Mouse (Mus musculus) MEL-GATA-1-ER (cell line): Measurements from ENCODE around the gene Pax3.

Source experiments
- DNase-seq: peaks from one replicate; pipeline ENCODE4 v3.0.0-alpha.2; 2012; ENCODE audit warnings: low read depth; ENCODE audit errors: extremely low read depth

Pax3 gene

DNA sequence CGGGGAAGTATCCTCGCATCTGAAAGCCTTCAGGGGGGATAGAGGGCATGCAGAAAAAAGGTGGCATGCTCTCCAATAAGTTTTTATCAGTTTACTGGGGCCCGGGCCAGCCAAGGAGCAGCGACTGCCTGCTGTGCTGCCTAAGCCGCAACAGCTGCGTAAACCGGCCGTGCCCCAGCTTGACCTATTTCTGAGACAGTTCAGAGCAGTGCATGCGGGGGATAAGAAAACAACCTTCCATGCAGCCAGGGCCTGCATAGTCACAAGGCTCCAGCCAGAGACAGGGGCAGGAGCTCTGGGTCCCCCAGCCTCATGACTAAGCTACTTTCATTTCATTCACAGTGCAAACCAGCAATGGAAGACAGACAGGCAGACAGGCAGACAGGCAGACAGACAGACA is 15.1 kb downstream of the Pax3 start:
- DNase-seq: no peak

DNA sequence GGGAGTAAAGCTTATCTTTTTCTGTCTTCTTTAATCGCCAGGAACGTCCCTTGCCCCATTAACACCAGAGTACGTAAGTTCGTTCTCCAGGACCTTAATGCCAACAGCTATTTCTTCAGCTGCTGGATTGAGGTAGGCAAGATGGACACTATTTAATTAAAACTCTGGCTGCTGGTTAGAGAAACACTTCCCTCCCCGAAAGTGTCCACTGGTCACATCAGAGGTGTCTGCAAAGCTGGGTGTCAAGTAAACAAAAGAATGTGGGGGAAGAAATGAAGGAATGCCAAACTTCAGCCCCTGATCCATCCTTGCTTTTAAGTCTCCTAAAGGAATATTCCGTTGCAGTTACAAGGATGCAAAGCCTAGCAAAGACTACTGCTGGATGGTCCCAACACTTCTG is 24.6 kb downstream of the Pax3 start:
- no peak for DNase-seq

DNA sequence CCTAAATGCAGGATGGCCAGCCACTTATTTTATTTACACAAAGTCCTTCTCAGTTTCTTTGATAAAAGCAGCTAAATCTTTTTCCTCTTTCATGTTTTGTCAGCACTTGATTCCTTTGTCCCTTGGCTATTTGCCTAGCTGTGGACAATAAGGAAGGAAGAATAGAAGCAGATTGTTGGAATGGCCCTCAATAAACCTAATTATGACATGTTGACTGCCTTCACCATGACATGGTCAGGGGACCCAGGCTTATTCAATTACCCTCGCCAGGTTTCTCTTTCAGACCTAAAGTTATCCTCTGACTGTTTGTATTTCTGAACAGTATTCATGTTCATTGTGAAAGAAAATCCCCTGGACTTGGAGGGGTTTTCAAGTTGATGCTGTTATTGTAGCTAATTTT is 25.3 kb downstream of the Pax3 start:
- DNase-seq: no peak

DNA sequence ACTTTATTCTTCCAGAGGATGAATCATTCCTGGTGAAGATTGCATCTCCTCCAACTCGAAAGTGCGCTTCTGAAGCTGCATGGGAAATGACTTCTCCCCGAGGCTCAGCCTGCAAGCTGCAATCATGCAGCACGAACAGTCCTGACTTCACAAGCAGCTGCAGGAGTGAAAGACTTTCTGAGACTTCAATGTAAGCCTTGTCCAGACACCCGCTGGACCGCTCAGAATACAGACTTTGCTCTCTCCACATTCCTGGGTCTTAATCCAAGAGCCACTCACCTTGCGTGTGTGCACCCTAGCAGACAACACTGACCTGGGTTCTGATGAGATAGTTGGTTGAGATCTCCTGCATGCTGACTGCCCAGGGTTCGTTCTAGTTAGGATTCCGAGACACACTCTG is 26.2 kb downstream of the Pax3 start:
- DNase-seq: no peak

DNA sequence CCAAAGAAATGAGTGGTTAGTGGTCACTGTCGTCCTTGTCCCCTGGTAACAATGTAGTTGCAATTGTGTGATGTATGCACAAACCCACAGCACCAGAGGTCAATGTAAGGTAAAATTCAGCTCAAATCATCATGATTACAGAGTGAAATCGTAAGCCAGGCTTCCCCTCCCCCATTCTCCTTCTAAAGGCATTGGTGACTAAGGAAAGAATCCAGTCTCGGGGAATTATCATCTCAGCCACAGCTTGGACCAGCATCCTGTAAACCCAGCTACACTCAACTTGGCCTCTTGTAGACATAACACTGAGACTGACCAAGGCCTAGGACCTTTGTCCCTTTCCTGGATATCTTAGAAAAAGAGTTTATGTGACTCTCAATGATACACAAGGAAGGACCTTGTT is 28.1 kb downstream of the Pax3 start:
- DNase-seq: no peak

DNA sequence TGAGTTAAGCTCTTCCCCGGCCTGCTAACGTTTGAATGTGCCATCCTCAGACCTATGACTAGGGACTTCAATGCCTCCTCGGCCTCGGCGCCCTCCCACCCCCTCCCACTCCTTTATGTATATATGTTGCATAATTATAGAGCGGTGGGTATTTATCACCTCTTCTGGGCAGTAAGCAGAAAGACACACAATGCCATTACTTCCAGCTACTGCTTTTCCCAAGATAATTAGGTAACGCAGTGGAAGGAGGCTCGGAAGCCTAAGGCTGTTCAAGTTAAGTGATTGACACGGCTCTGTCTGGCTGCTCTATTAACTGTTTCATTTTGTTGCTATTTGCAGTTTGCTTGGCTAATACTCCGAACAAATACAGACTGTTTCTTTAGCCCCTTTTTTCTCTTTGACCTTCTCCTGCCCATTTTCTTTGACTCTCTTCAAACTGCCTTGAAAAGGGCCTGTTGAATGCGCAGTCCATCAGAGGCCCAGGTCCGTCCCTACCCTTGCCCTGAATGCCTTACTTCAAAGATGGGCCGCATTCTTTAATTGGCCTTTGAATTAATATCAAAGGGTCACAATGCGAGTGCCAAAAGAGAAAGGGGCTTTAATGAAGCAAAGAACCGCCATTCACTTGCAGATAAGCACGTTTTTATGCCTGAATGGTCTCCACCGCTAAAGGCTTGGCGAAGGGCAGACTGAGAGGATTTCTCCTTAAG is 29.2 kb downstream of the Pax3 start:
- DNase-seq: no peak

DNA sequence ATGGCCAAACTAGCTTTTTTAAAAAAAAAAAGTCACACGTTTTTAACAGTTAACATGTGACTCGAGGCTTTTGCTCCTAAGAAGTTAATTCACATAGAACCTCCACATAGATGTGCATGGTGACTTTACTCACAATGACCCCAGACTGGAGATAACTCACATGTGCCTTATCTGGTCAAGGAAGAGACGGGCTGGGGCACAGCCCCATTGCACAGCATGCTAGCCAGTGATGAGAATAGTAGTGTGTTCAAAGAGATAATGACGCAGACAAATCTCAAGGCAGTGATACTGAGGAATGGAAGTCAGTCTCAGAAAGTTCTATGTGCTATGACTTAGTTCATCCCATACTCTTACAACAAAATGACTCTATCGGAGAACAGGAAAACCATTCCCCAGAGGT is 35.2 kb downstream of the Pax3 start:
- no peak for DNase-seq

DNA sequence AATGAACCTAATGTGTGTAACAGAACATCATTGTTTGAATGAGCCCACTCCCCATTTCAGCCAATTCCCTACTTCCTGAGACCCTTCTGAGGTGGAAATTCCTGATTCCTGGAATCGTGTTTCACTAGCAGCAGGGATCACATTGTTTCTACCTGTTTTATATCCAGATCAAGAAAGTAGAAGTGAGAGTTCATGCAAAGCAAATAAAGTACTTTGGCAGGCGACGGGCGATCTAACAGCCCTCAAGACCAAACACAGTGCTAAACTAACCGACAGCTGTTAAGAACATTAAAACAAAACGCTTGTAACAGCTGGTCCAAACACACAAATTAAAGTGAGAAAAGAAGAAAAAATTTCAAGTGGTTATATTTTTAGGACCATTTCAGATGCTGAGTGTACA is 39.0 kb downstream of the Pax3 start:
- DNase-seq: no peak

DNA sequence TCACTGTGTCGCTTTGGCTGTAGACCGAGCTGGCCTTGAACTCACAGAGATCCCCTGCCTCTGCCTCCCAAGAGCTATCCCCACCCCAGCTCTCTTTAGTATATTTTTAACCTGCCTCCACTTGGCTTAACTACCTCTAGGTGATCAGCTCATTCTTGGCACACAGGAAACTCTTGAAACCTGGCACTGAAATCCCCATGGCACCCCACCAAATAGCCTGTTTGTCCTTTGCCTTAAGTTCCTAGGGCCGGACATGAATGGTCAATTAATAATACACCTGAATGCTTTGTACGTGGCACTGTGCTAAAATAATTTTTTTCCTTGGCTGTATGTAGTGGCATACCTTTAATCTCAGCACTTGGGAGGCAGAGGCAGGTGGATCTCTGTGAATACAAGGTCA is 41.1 kb downstream of the Pax3 start:
- DNase-seq: no peak

DNA sequence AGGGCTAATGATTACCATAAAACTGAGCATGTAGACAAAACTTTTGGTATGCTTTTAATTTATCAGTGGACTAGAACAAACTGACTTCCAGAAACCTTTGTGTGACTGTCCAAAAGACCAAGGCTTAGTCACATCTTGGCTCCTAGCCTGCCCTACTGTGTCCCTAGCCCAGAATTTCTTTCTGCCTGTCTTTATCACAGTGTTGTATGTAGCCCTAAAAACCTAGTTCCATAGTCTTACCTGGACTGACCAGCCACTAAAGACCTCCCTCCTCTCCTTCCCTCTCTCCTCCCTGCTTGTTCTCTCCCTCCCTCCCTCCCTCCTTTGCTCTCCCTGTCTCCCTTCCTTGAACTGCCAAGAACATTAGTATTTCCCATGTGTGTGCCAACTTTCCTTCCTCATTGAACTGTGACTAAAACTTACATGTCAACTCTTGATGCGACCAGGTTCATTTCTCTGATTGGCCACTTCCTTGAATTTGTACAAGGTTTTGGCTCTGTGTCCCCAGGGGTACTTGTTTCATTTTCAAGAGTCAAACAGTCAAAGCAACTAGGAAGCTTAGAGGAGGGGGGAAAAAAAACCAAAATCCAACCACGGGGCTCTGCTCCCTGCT is 48.8 kb downstream of the Pax3 start:
- DNase-seq: no peak

DNA sequence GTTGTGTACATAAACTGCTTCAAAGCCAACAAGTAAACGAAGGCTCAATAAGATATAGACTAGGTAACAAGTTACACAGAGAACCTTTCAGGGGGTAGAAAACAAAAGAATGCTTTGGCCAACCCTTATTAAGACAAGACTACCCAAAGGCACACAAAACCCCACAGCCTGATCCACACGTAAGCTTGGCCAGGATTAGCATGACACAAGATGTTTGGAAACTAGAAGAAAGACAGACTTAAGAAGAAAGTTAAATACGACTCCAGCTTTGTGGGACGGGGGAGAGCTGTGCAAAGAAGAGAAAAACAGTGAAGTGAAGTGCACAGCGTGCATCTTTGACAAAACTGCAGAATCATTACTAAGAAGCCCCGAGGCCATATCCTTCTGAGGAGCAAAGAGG is 53.5 kb downstream of the Pax3 start:
- DNase-seq: no peak

DNA sequence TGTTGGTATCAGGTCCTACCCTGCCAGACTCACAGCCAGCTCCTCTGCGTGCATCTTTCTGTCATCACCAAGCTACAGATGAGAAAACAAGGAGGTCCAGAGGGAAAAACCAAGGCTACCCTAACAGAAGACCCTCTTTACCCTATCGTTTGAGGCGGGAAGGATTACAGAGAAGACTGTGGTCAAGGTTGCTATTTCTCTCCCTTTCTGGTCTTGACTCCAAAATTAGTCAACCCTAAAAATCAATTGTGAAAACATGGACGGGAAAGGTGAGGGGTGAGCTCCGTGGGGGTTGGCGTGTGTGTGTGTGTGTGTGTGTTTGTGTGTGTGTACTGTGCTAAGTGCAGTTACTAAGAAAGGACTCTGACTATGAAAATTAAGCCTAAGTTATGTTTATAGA is 54.0 kb downstream of the Pax3 start:
- no peak for DNase-seq

DNA sequence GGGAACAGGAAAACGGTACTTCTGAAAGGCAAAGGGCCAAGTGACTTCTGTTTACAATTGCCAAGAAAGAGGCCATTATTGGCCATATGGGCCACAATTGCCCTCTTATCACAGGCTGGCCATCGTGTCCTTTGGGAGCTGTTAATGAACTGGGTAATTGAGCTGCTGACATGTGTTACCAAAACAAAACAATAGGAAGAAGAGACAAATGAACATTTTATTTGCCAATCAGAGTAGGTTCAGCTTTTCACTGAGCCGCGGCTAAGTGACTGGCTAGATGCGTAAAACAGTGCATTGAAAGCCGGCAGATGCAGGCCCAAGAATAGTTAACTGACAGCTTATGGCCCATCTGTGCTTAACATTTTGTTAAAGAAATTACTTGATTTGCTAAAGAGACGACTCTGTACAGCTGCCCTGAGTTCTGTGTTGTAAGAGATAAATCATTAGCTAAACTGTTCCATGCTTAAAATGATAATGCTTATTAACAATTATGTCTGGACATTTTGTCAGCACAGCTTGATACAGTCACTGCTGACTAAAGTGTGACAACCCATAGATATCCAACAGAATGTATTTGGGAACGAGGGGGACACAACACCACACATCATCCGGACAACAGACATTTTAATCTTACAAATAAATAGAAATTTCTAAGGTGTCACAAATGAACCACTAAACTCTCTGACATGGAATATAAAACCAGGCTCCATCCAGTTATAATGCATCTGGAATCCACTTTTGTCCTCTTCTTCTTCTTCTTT is 55.0 kb downstream of the Pax3 start:
- DNase-seq: no peak

DNA sequence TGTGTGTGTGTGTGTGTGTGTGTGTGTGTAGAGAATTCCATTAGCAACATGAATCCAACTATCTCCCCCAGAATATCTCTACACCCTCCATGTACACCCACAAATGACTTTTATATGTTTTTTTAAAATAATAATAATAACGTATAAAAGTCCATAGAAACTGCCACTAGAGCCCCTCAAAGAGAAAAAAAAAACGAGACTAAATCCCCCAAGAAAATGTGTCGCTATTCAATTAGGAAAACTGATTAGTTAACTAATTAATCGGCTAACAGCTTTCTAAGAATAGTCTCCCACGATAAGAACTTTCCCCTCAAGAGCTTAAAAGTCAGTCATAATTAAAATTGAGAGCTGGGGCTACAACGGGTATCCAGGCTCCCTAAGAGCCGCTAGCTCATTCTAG is 55.6 kb downstream of the Pax3 start:
- no peak for DNase-seq

DNA sequence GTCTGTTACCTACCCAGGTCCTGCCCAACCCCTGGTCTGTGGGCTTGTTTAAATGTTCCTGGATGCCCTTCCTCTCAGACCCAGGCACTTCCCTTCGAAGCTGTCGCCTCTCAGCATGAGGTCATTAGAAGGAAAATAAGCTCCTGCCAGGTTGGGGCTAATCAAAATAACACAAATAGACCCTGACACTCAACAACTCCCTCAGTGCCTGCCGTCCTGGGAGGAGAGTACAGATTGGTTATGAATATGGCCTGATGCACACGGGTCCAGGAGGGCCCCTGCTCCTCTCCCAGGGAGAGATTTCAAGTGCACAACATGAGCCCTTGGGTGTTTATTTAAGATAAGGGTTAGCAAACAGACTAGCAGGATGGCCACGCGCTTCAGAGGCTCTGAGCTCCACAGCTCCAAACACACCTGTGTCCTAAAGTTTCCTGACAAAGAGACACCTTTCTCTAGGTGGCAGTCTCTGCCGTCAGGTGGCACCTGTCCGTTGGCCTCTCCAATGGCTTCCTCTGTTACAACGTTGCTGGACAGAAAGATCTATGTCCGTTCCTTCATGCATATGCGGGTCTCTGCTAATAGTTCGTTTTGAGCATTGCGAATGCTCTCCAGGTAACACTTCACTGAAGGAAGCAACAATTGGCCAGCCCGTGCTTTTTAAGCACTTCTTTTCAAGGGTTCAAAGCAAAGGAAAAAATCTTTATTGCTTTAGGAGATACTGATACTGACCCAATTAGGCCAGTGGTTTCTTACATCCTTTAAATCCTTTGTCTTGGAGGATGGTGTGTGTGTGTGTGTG is 56.2 kb downstream of the Pax3 start:
- DNase-seq: no peak

DNA sequence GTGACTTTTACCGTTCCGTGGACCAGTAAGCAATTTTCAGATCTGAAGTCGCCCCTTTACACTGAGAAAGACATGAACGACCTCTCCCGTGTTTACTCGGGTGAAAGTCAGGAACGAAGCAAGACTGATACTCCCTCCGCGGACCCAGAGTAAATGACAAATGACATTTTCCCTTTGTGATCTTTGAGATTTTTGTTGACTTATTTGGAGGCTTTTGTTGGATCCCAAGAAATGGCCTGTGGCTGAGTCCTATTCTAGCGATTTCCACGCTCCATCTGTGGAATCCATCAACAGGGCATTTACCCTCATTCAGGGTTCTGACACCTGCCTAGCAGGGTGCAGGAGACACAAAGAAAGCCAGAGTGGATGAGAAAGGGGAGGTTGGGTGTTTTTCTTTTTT is 57.6 kb downstream of the Pax3 start:
- no peak for DNase-seq

DNA sequence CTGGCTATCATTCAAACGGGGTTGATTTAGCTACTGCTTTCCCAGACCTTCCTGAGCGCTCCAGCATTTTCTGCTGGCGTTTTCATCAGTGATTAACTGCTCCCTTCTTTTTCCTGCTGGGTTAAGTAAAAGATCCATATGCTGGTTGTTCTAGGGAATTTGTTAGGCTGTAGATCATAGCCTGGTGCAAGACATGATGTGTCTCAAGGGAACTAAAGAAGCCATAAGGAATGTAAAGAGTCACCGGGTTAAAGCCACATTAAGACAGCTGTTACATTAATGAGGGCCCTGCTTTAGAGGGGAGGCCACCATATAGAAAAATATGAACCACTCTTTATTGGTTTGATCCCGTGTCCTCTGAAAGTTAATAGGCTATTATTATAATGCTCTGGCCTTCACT is 67.7 kb downstream of the Pax3 start:
- DNase-seq: no peak

DNA sequence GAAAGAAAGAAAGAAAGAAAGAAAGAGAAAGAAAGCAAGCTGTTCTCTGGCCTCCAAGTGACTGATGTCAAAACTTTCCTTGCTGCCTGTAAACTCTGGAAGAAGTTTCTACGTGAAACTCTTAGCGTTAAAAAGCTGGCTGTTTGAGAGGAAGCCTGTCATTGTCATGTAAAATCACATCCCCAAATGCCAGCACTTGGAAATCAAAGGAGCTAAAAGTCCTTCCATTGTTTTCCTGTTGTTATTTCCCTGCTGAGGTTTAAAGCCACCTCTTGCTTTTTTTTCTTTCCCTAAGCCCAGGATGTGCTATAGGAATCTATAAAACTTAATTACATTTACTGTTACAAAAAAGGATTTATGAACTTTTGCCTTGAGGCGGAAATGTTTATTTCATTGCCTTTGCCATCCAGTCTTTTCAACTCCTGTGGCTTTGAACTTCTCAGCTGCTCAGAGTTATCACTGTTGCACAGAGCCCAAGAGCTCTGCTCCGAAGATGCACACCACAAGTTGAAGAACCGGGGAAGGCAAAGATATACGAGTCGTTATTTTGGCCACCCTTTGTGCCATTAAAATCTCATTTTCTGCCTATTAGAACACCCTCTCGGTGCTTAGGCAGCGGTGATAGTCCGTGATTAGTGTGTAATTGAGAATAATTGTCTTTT is 76.9 kb downstream of the Pax3 start:
- no peak for DNase-seq

DNA sequence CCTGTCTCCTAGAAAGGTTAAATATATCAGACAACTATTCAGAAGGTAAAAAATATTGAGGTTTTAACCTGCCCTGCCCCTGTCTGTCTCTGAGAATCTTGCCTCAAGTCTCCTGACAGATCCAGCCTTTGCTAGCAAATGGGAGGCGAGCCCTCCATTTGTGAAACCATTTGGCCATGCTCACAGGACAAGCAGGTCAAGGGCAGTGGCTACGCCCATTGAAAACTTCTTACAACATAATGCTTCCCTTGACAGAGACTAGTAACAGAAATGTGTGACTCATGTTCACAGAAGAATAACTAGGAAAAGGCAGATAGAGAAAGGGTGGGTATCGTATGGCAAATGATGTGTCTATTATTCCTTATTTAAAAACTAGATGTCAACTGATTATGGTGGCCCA is 80.9 kb downstream of the Pax3 start:
- DNase-seq: no peak

DNA sequence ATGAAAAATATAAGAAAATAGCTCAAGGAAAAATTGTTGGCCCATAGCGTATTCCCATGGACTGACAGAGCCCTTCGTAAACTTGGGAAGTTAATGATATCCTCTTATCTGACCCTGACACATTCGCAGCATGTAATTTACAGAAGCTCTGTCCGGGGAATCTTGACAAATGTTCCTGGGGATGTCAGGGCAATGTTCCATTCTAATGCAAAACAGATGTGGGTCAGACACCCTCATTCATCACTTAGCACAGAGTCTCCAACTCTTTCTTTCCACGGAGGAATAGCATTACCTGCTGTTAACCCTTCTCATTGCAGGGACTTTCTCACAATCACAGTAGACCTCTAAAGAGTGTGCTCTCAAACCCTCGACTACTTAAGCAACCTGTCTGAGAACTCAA is 86.6 kb downstream of the Pax3 start:
- no peak for DNase-seq

DNA sequence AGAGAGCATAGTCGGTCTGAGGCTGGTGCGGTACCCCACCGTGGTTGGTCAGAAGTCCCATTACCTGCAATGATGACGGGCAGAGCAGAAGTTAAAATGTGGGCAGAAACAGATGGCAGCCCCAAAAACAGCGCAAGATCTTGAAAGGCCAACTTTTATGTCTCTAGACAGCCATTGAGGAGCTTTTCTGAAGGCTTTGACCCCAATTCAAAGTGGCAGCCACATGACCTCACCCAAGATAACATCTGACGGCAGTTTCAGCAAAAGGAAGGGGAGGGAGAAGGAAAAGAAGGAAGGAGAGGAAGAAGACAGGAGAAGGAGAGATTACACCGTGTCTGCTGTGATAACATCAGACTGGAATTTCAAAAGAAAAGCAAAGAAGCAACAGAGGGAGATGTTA is 93.4 kb downstream of the Pax3 start:
- DNase-seq: no peak

DNA sequence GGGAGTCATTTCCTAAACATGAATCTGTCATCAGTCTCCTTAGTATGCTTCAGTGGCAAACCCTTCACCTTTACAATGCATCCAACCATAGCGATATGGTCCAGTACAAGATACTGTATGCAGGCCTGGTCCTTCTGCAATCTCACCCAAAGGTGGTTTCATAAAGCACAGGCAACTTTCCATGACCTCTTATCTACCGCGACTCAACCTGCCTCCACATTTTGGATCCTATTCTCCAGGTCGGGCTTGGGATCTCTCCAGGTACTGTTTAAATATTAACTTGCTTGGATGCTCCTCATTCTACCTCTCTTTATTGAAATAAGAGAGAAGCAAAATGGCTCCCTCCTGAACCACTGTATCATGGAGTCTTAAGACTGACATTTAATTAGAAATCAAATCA is 103.3 kb downstream of the Pax3 start:
- DNase-seq: no peak
